Mouse (Mus musculus) testis, adult 2 months (tissue): ENCODE measurements around the gene March2.
"Not testable (repeated sequence)": the region's sequence is repeated elsewhere in the genome, so short reads cannot be mapped to it uniquely, and the experiment has no call there.

ENCODE experiments used
- CTCF ChIP-seq: fragments of 200-500 bp; IDR thresholded peaks from 2 replicates; pipeline ENCODE4 v1.5.1; 2012; ENCODE audit warnings: low read depth, mild to moderate bottlenecking, inconsistent platforms, low read length, moderate library complexity; ENCODE audit not compliant: control insufficient read depth, insufficient read depth, insufficient replicate concordance
- POLR2A ChIP-seq: fragments of 200-500 bp; IDR thresholded peaks from 2 replicates; pipeline ENCODE4 v1.6.1; 2012; ENCODE audit warnings: low read depth, mild to moderate bottlenecking, inconsistent platforms, low read length, moderate library complexity; ENCODE audit not compliant: control insufficient read depth

DNA sequence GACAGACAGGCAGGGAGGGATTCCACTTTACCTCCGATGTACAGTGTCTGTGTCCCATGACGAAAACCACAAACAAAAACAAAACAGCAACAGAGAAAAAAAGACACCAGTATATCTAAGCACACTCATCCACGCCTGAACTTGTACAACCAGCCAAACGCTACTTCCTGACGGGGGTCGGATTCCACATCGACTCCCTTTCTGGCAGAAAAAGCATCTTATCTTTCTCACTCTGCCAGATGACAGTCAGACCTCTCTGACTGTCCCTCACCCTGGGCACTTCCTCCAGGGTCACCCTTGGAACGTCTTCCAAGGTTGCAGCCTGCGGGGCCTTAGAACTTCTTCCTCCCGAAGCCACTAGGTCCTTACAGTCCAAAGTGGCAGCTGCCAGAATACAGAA is 15.1 kb upstream of the March2 start:
- TF ChIP-seq CTCF, POLR2A: not testable (repeated sequence)
